Mouse (Mus musculus) heart, postnatal 25 days (tissue): ENCODE data around the gene Wdr46. TPM values are rescaled to one million over a fixed set of nuclear protein-coding genes. Genes with fewer than 3 reads are reported as not detected.
"Not testable (repeated sequence)": the region's sequence is repeated elsewhere in the genome, so short reads cannot be mapped to it uniquely, and the experiment has no call there.

Experiments used
- DNase-seq: peaks from one replicate; pipeline ENCODE4 v3.0.0; 2022; ENCODE audit warnings: low spot score
- intact Hi-C: fragments of 180-260 bp; cut with DNase I; formaldehyde crosslinking; loops from one replicate; pipeline ENCODE4 v1.15.1; 2025
- total RNA-seq, 2 experiments: library from RNA; stranded (reverse); gene quantifications; 2 replicates each; pipeline ENCODE4 v1.2.3; 2021

Wdr46 gene
- total RNA-seq, 2 experiments from 2014 or later = 9.3 to 10.2 TPM

GRCm38 (mm10) chr17:33965082-33965845 is 24.8 kb downstream of the Wdr46 start:
- DNase-seq = no peak
- intact Hi-C loops = no loop called here

- no peak for DNase-seq
- intact Hi-C loops = loop anchor here (1.0 kb wide), 1 partner anchor 1336 kb away; no protein-coding TSS in a partner anchor
Observed at GRCm38 (mm10) chr17:33965846-33966550, 25.5 kb downstream of the Wdr46 start.

- intact Hi-C loops = loop anchor here (2.0 kb wide), 1 partner anchor 14 kb away; no protein-coding TSS in a partner anchor
- DNase-seq = peak; percentile 43
Observed at GRCm38 (mm10) chr17:33968489-33968888, 28.0 kb downstream of the Wdr46 start.

- no peak for DNase-seq
- intact Hi-C loops = loop anchor here (2.0 kb wide), 1 partner anchor 14 kb away; no protein-coding TSS in a partner anchor
Observed at GRCm38 (mm10) chr17:33968927-33969326, 28.5 kb downstream of the Wdr46 start.

- no peak for DNase-seq
- intact Hi-C loops = loop anchor here (2.0 kb wide), 1 partner anchor 13 kb away; no protein-coding TSS in a partner anchor
Observed at GRCm38 (mm10) chr17:33969394-33969793, 28.9 kb downstream of the Wdr46 start.

GRCm38 (mm10) chr17:33972691-33973090 is 32.2 kb downstream of the Wdr46 start:
- no peak for DNase-seq
- intact Hi-C loops = no loop called here

GRCm38 (mm10) chr17:33973572-33973971 is 33.1 kb downstream of the Wdr46 start:
- intact Hi-C loops = no loop called here
- DNase-seq = no peak

GRCm38 (mm10) chr17:33977861-33978557 is 37.5 kb downstream of the Wdr46 start:
- DNase-seq = no peak
- intact Hi-C loops = no loop called here

- DNase-seq = peak; percentile 78
- intact Hi-C loops = no loop called here
Observed at GRCm38 (mm10) chr17:33978631-33979031, 38.2 kb downstream of the Wdr46 start.

GRCm38 (mm10) chr17:33979512-33980050 is 39.1 kb downstream of the Wdr46 start:
- intact Hi-C loops = no loop called here

GRCm38 (mm10) chr17:33980181-33981035 is 39.9 kb downstream of the Wdr46 start:
- intact Hi-C loops = no loop called here
- no peak for DNase-seq

More at GRCm38 (mm10) chr17:33979512-33980050, 39.1 kb downstream of the Wdr46 start:
- DNase-seq = no peak

- intact Hi-C loops = not testable (repeated sequence)
Observed at GRCm38 (mm10) chr17:33981192-33981909, 40.9 kb downstream of the Wdr46 start.

GRCm38 (mm10) chr17:33982136-33982535 is 41.7 kb downstream of the Wdr46 start:
- intact Hi-C loops = loop anchor here (2.0 kb wide), 1 partner anchor 13 kb away; no protein-coding TSS in a partner anchor
- DNase-seq = not testable (repeated sequence)

More at GRCm38 (mm10) chr17:33981192-33981909, 40.9 kb downstream of the Wdr46 start:
- peak; percentile 83 for DNase-seq

GRCm38 (mm10) chr17:33991788-33992664 is 51.6 kb downstream of the Wdr46 start:
- DNase-seq = no peak
- intact Hi-C loops = no loop called here

GRCm38 (mm10) chr17:33994959-33995358 is 54.5 kb downstream of the Wdr46 start:
- intact Hi-C loops = no loop called here
- DNase-seq = no peak

- intact Hi-C loops = no loop called here
Observed at GRCm38 (mm10) chr17:33995651-33996050, 55.2 kb downstream of the Wdr46 start.

GRCm38 (mm10) chr17:33997025-33997424 is 56.6 kb downstream of the Wdr46 start:
- intact Hi-C loops, DNase-seq: not testable (repeated sequence)

More at GRCm38 (mm10) chr17:33995651-33996050, 55.2 kb downstream of the Wdr46 start:
- DNase-seq = no peak
